Mouse (Mus musculus) mouse embryonic stem cell (cell line): ENCODE data around the gene Camta2.

ENCODE experiments used
- in situ Hi-C, 2 experiments: fragments of 300-500 bp; cut with MboI; formaldehyde crosslinking; loops; 1 replicate in 1 of 2; 3 replicates in 1 of 2; pipeline ENCODE4 v1.14.3; 2019 to 2020; ENCODE audit warnings: low sequenced_read_pairs in 2 of 2, low pct_unique_long_range_greater_than_20kb in 1 of 2, mixed read lengths in 1 of 2; ENCODE audit not compliant: unreplicated experiment in 1 of 2

Camta2 gene

GRCm38 (mm10) chr11:70699722-70700556, 12.0 kb upstream of the Camta2 start, which contains the start of the genes Inca1 and Kif1c:
TSS of gene Inca1 (minus strand) at chr11:70700155.
TSS of gene Kif1c (plus strand) at chr11:70700548.
- in situ Hi-C loops = no loop called here

- in situ Hi-C loops = no loop called here
Observed at GRCm38 (mm10) chr11:70699051-70699450, 11.1 kb upstream of the Camta2 start.

DNA sequence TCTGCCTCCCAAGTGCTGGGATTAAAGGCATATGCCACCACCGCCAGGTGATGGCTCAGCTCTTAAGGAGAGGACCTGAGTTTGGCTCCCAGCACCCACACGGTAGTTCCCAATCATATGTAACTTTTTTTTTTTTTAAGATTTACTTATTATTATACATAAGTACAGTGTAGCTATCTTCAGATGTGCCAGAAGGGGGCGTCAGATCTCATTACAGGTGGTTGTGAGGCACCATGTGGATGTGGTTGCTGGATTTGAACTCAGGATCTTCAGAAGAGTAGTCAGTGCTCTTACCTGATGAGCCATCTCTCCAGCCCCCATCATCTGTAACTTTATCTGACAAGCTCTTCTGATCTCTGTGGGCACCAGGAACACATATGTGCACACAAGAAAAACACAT, 9.5 kb upstream of the Camta2 start:
- in situ Hi-C loops = no loop called here

DNA sequence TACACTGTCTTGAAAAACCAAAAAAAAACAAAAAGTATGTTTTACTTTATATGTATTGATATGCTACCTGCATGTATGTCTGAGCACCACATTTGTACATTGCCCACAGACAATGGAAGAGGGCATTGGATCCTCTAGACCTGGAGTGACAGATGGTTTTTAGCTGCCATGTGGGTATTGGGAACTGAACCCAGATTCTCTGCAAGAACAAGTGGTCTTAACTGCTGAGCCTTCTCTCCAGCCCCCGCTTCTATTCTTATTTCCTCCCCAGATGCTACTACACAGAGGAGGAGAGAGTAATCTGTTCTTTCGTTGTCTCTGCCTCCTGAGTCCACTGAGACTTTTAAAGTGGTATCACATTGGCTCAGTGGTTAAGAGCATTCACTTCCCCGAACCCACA, 5.6 kb upstream of the Camta2 start:
- in situ Hi-C loops = no loop called here

DNA sequence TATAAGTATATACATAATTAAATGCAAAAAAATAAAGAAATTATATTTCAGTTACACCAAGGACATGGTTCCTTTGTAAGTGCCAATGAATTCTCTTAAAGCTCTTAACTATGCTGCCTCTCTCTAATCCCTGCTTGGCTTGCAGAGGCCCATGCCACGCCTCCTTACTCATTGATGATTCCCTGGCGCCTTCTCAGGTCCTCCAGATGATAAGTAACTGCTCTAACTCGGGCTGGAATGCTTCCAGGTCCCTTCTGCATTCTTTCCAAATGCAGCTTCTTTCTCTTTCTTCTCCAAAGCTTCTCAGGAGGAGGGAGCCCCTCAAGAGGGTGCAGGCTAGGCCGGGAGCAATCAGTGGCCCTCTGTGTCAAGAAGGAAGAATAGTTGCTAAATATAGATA, 1.7 kb upstream of the Camta2 start:
- in situ Hi-C loops = no loop called here

DNA sequence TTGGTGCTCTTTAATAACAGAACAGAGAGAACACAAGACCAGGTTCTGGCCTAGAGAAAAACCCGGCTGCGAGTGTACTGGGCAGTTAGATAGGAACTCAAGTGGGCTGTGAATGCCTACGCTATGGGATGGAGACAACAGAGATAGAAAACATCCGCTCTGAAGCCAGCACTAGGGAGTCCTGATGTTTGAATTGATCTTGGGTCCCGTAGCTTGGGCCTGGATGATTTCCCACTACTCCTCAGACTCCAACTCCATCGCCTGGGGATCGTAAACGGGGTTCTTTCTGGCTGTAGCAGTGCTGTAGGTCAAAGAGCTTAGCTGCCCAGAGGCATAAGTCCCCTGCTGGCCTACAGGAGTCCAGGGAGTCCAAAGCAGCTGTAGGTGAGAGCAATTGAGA, 467 bp upstream of the Camta2 start:
- in situ Hi-C loops = no loop called here

GRCm38 (mm10) chr11:70686901-70687566, 871 bp downstream of the Camta2 start:
- in situ Hi-C loops = no loop called here

GRCm38 (mm10) chr11:70683640-70684039, 4.3 kb downstream of the Camta2 start:
- in situ Hi-C loops = no loop called here

GRCm38 (mm10) chr11:70681897-70682581, 5.9 kb downstream of the Camta2 start:
- in situ Hi-C loops = no loop called here

- in situ Hi-C loops = no loop called here
Observed at GRCm38 (mm10) chr11:70681170-70681569, 6.7 kb downstream of the Camta2 start.

- in situ Hi-C loops = no loop called here
Observed at GRCm38 (mm10) chr11:70679894-70680293, 8.0 kb downstream of the Camta2 start.

DNA sequence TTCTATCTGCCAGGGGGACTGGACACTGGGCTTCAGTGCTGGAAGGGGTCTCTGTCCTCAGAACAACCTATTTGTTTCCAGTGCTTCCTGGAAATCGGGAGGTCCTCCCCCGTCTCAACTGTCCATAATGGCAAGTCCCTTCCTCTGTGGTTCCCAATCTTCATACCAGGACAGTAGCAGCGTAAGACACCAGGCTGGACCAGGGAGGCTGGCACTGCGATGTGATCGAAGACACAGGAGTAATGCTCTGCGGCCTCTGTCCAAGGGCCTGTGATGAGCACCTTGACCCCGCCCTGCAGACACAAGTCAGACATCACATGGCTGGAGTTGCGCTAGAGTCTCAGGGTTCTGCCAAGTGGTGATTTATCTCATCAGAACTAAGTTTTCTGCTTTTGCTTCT, 8.5 kb downstream of the Camta2 start:
- in situ Hi-C loops = no loop called here

GRCm38 (mm10) chr11:70678576-70678975, 9.3 kb downstream of the Camta2 start:
- in situ Hi-C loops = no loop called here

GRCm38 (mm10) chr11:70678092-70678491, 9.8 kb downstream of the Camta2 start:
- in situ Hi-C loops = no loop called here

DNA sequence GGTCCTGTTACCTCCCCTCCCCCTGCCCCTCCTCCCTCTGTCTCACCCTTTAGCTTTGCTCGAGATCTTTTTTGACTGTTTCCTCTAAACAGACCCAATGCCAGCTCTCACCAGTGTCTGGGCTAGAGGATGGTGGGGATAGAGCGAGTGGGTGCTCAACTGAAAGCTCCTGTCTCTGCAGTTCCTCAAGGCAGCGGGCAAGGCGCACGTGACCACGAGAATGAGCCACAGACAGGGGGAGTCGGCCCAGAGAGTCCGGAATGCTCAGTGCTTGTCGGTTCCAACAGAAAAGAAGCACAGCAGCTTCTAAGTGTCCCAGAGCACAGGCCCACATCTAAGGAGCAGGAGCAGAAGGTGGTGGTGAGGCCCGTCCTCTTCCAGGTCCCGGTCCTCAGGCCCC, 13.4 kb downstream of the Camta2 start:
- in situ Hi-C loops = no loop called here

- in situ Hi-C loops = no loop called here
Observed at GRCm38 (mm10) chr11:70674014-70674413, 13.9 kb downstream of the Camta2 start.

DNA sequence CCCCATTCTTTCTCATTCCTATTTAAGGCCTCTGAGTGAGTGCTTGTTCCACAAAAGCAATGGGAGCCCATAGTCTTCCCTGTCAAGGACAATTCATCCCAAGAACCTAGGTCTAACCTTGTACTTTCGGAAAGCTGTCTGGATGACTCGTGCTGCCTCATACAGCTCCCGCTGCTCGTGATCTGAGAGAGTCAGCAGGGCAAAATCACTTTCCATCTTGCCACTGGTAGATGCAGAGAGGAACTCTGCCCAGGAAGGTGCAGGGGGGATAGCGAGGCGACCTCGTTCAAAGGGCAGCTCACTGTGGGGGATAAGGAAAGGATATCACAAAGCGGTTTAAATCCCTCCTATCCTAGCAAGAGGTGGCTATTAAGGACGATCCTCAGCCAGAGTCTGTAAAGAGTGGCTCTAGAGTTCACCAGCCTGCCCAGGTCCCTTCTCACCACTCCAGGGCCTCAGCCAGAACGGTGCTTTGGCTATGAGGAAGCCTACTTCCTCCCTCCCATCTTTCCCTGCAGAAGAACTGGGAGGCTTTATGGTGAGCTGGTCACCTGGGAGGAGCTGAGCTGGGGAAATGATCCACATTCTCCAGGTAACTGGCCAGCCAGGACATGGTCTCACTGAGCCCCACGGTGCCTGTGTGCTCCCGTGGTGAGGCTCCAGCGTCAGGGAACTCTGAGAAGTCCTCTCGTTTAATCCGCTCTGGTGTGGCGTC, 16.4 kb downstream of the Camta2 start:
- in situ Hi-C loops = no loop called here

GRCm38 (mm10) chr11:70670483-70670882, 17.4 kb downstream of the Camta2 start:
- in situ Hi-C loops = no loop called here
